Mouse (Mus musculus): ENCODE measurements around the gene Acat3.

DNA sequence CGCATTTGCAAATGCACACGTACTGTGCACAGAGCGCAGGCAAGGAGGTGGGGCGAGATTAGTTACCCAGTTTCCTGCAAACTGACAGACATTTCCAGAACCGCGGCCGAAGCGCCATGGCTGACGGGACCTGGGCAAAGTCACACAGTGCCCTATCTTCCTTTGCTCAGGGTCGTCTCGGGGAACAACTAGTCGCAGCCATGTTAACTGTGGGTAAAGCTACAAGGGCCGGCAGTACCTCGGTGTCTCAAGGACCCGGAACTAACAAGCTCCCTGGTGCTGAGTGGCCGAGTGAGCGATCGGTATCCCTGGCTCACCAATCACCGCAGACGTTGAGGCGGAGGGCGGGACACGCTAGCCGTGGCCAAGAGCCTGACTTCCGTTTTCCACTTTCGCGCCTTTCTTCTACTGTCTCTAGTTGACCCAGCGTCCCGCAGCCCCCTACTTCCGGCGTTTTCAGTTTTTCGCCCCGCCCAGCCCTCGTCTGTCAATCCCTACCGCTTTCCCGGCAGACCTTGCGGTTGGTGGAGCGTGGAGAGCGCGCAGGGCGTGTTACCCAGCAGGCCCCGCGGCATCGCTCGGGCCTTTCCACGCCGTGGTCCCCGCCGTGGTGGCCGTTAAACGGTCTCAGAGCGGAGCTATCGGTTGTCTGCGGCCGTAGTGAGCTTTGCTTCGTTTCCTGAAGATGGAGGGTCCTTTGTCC is 24.4 kb downstream of the Acat3 start, which contains the start of gene Mrpl18:
- no peak for TF ChIP-seq CTCF (IDR thresholded peaks at IDR 0.05; ENCODE audit: low read depth)
- TF ChIP-seq EP300 (IDR thresholded peaks at IDR 0.05; ENCODE audit: low read depth), result no peak

Data from liver, embryonic 14.5 days (tissue).